Mouse (Mus musculus) 3134 (cell line): ENCODE results near the gene Ly6g6c.

Source experiments
- DNase-seq: peaks from one replicate; pipeline ENCODE4 v3.0.0-alpha.2; 2011; ENCODE audit warnings: low spot score; ENCODE audit not compliant: insufficient read length; ENCODE audit errors: extremely low read depth

Ly6g6c gene

DNA sequence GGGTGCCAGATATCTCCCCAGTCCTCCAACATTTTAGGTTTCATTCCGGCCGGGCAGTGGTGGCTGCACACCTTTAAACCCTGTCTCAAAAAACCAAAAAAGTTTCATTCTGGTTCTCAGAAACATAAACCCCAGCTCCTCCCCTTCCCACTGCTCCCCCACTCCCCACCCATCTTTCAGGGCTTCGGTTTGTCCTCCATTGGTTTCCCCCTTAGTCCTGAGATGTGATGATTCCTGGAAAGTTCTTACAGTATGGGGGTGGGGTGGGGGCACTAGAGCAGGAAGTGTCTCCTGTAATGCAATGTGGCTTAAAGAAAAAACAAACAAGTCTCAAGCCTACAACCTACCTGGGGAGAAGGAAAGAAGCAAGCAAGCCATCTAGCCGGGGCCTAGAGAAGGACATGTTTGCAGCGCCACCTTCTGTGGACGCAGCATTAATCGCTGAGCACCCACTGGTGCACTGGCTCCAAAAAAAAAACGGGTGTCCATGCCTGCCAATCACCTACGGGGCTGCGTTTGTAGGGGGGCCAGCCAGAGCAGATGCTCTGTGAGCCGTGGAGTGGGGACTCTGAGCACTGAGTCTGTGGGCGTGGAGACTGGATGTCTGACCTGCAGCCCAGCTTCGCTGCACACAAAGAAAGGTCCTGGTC is 40.7 kb downstream of the Ly6g6c start:
- DNase-seq, result no peak

DNA sequence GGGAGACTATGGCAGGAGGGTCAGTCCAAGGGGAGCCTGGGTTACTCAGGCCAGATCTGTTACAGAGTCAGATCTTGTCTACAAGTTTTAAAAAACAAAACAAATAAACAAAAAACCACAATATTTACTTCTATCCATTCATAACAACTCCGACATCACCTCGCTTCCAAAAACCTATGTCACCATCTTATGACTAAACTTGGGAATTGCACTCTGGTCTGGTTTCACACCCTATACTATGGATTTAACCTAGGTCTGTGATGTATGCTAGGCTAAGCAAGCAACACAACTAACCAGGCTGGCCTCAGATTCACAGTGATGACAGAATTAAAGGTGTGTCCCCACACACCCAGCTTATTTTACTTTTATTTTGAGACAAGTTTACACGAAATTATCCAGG is 41.3 kb downstream of the Ly6g6c start:
- no peak for DNase-seq

DNA sequence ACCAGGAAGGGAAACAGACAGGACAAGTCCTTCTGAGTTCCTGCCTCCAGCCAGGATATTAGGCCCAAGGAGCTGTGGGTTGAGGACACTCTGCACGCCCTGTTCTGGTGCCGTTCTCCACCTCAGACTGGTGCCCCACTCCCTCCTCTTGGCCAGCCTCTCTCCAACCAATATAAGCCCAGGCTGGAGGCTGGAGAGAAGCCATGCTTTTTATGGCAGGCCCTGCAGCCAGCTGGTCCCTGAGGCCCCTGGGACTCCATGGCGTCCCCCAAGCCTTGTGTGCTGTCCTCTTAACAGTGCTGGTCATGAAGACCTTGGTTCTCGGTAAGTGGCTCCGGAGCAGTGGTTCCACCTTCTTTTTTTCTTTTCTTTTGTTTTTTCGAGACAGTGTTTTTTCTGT is 42.9 kb downstream of the Ly6g6c start, which contains the start of gene Ly6g5c:
Gene Ly6g5c (plus strand): TSS at position 183 of the 400 bp plus-strand sequence.
- DNase-seq, result no peak

DNA sequence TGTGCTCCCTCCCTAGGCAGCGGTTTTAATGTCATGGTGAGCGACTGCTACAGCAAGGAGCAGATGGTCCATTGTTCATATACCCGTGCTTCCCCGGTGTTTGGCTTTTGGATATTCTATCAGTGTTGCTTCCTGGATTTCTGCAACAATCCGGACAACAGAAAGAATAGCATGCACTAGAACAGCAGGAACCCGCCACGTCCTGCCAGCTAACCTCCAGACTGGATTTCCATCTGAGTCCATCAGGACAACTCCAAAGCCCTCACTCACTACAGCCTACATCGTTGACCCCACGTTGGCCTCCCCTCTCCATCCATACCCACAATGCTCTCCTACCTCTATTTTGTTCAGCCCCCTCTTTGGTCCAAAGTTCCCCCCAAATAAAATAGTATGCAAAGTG is 46.6 kb downstream of the Ly6g6c start:
- DNase-seq, result no peak

- DNase-seq, result no peak
Measured at GRCm38 (mm10) chr17:35115046-35116019, 50.1 kb downstream of the Ly6g6c start, which contains the start of gene Ly6g5b. Ly6g5b (minus strand) TSS chr17:35115428.
